Mouse (Mus musculus) CH12.LX (cell line): ENCODE measurements at regions not wholly inside any gene's neighbourhood (a gene's known extent, or its start where the extent isn't known, plus 50 kb on each side); places are given as distances from the start of the nearest gene placed in this dataset.

Source experiments
- DNase-seq: peaks from one replicate; pipeline ENCODE4 v3.0.0-alpha.2; 2013; ENCODE audit errors: extremely low read depth
- H3K27ac ChIP-seq: 2 replicates; pipeline ENCODE4 v1.5.1; 2012; ENCODE audit warnings: low read depth, mild to moderate bottlenecking, control low read depth, moderate library complexity; ENCODE audit not compliant: insufficient read depth
- H3K27me3 ChIP-seq: replicated peaks from 2 replicates; pipeline ENCODE3; 2012; ENCODE audit warnings: inconsistent platforms
- H3K36me3 ChIP-seq, 2 experiments: replicated peaks in 1 of 2; 2 replicates each; pipeline versions ENCODE3 to v1.6.1; 2012; ENCODE audit warnings: inconsistent platforms in 1 of 2, low read length in 1 of 2, mild to moderate bottlenecking in 1 of 2, mixed read lengths in 1 of 2, moderate library complexity in 1 of 2; ENCODE audit not compliant: control insufficient read depth in 1 of 2, insufficient read depth in 1 of 2
- H3K4me1 ChIP-seq, 2 experiments: 2 replicates each; pipeline ENCODE4 v1.6.1; 2012; ENCODE audit warnings: inconsistent platforms in 1 of 2, moderate library complexity in 1 of 2; ENCODE audit not compliant: insufficient read depth in 2 of 2, control insufficient read depth in 1 of 2
- H3K4me2 ChIP-seq: 2 replicates; pipeline ENCODE4 v1.6.1; 2012; ENCODE audit warnings: low read depth, mild to moderate bottlenecking, control low read depth; ENCODE audit not compliant: poor library complexity, insufficient read depth, severe bottlenecking
- H3K4me3 ChIP-seq, 3 experiments: fragments of 150-350 bp in 1 of 3; sonication (generic) in 1 of 3; replicated peaks in 1 of 3; 2 replicates each; pipeline versions ENCODE3 to v1.5.1; 2011 to 2012; ENCODE audit warnings: low read depth in 2 of 3, low read length in 2 of 3, mild to moderate bottlenecking in 2 of 3, moderate library complexity in 2 of 3, control low read depth in 1 of 3, improper control_type of control experiment in 1 of 3, inconsistent platforms in 1 of 3, mixed read lengths in 1 of 3; ENCODE audit not compliant: poor library complexity in 1 of 3
- H3K79me2 ChIP-seq: replicated peaks from 2 replicates; pipeline ENCODE4 v1.6.1; 2012; ENCODE audit warnings: mild to moderate bottlenecking, moderate library complexity; ENCODE audit not compliant: control insufficient read depth, poor library complexity, insufficient read depth, severe bottlenecking; ENCODE audit errors: extremely low read depth
- H3K9ac ChIP-seq: 2 replicates; pipeline ENCODE4 v1.6.1; 2012; ENCODE audit warnings: low read depth, mild to moderate bottlenecking, control low read depth, moderate library complexity; ENCODE audit not compliant: insufficient read depth
- H3K9me3 ChIP-seq: replicated peaks from 2 replicates; pipeline ENCODE3; 2012; ENCODE audit warnings: low read length, inconsistent platforms, mixed read lengths
- BHLHE40 ChIP-seq: IDR thresholded peaks from 2 replicates; pipeline ENCODE4 v1.6.1; 2011; ENCODE audit warnings: mild to moderate bottlenecking, low read depth, low read length, improper control_type of control experiment
- CHD1 ChIP-seq: IDR thresholded peaks from 2 replicates; pipeline ENCODE4 v1.6.1; 2012; ENCODE audit warnings: low read depth, low read length, improper control_type of control experiment, inconsistent platforms
- CHD2 ChIP-seq: IDR thresholded peaks from 2 replicates; pipeline ENCODE4 v1.6.1; 2011; ENCODE audit warnings: low read length, improper control_type of control experiment
- CTCF ChIP-seq, 2 experiments: IDR thresholded peaks in 1 of 2; conservative IDR thresholded peaks in 1 of 2; 2 replicates each; pipeline ENCODE4 v1.5.1; 2011 to 2012; ENCODE audit warnings: low read depth in 2 of 2, low read length in 2 of 2, improper control_type of control experiment in 1 of 2, inconsistent platforms in 1 of 2, mild to moderate bottlenecking in 1 of 2, moderate library complexity in 1 of 2
- ELF1 ChIP-seq: IDR thresholded peaks from 2 replicates; pipeline ENCODE4 v1.6.1; 2014; ENCODE audit warnings: low read depth, mild to moderate bottlenecking, inconsistent platforms, low read length, improper control_type of control experiment
- GABPA ChIP-seq: IDR thresholded peaks from 2 replicates; pipeline ENCODE4 v1.6.1; 2012; ENCODE audit warnings: low read depth, low read length, improper control_type of control experiment, inconsistent platforms; ENCODE audit not compliant: insufficient replicate concordance
- IRF4 ChIP-seq: IDR thresholded peaks from 2 replicates; pipeline ENCODE4 v1.6.1; 2014; ENCODE audit warnings: low read depth, mild to moderate bottlenecking, inconsistent platforms, low read length, improper control_type of control experiment
- JUN ChIP-seq: IDR thresholded peaks from 2 replicates; pipeline ENCODE4 v1.6.1; 2011; ENCODE audit warnings: low read depth, mild to moderate bottlenecking, low read length, improper control_type of control experiment, moderate library complexity; ENCODE audit not compliant: insufficient read depth
- MAFK ChIP-seq: IDR thresholded peaks from 2 replicates; pipeline ENCODE4 v1.6.1; 2011; ENCODE audit warnings: low read length, improper control_type of control experiment; ENCODE audit not compliant: insufficient replicate concordance
- MAX ChIP-seq: IDR thresholded peaks from 2 replicates; pipeline ENCODE4 v1.6.1; 2011; ENCODE audit warnings: low read length, improper control_type of control experiment
- MAZ ChIP-seq: IDR thresholded peaks from 2 replicates; pipeline ENCODE4 v1.6.1; 2012; ENCODE audit warnings: low read depth, mild to moderate bottlenecking, inconsistent platforms, low read length, improper control_type of control experiment, moderate library complexity
- MYC ChIP-seq: IDR thresholded peaks from 2 replicates; pipeline ENCODE4 v1.6.1; 2011; ENCODE audit warnings: low read depth, mild to moderate bottlenecking, improper control_type of control experiment, low read length
- NELFE ChIP-seq: IDR thresholded peaks from 2 replicates; pipeline ENCODE4 v1.6.1; 2011; ENCODE audit warnings: low read depth, low read length, improper control_type of control experiment
- NRF1 ChIP-seq: IDR thresholded peaks from 2 replicates; pipeline ENCODE4 v1.6.1; 2014; ENCODE audit warnings: low read depth, mild to moderate bottlenecking, inconsistent platforms, low read length, improper control_type of control experiment, moderate library complexity
- PAX5 ChIP-seq: IDR thresholded peaks from 2 replicates; pipeline ENCODE4 v1.6.1; 2012; ENCODE audit warnings: low read length, inconsistent platforms, mixed read lengths
- POLR2A ChIP-seq: IDR thresholded peaks from 2 replicates; pipeline ENCODE4 v1.6.1; 2011; ENCODE audit warnings: low read depth, mild to moderate bottlenecking, improper control_type of control experiment, low read length
- TCF12 ChIP-seq: IDR thresholded peaks from 2 replicates; pipeline ENCODE4 v1.6.1; 2014; ENCODE audit warnings: low read depth, mild to moderate bottlenecking, inconsistent platforms, low read length, improper control_type of control experiment
- UBTF ChIP-seq: IDR thresholded peaks from 2 replicates; pipeline ENCODE4 v1.6.1; 2012; ENCODE audit warnings: low read depth, mild to moderate bottlenecking, inconsistent platforms, low read length, improper control_type of control experiment, moderate library complexity
- USF1 ChIP-seq: IDR thresholded peaks from 2 replicates; pipeline ENCODE4 v1.6.1; 2014; ENCODE audit warnings: low read depth, mild to moderate bottlenecking, inconsistent platforms, low read length, improper control_type of control experiment
- dilution Hi-C: fragments of 300-500 bp; cut with MboI; formaldehyde crosslinking; loops from 2 replicates; pipeline ENCODE4 v1.14.3; 2020; ENCODE audit warnings: low sequenced_read_pairs; ENCODE audit not compliant: extremely low pct_unique_long_range_greater_than_20kb, extremely low pct_ligation_motif_present
- in situ Hi-C: fragments of 300-500 bp; cut with MboI; formaldehyde crosslinking; loops from 3 replicates; pipeline ENCODE4 v1.14.3; 2019; ENCODE audit warnings: low sequenced_read_pairs, low pct_ligation_motif_present, low pct_unique_long_range_greater_than_20kb, mixed read lengths

DNA sequence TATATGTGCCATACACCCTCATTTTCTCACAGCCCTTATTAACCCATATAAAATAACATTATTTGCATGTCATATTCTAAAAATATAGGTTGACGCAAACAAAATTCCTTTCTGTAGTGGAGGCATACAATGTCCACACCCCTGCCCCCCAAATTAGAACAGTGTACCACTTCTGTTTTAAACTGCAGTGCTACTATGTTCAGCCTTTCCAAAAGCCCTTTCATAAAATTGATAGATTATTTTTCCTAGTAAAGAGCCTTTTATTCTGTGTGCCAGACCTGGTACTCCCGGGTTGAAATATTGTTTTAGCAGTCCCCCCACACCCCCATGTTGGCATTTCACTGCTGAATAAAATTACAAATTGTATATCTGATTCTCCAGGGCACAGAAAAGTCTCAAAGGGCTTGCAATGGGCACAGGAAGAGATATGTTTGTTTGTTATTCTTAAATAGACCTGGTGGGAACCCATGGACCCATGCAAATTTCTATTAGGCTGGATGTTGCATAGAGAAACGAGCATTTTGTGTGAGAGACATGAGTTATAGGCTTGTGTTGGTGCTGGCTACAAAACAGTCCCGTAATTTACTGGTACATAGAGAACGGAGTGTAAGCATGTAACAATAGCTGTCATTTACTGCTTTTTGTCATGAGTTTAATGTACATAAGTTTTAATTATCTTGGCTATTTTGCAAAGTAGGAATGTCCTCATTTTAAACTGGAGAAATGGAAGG, 192.4 kb upstream of the Tenm3 start (continued):
- TF ChIP-seq MAFK (no peak), CHD2 (no peak)

- no peak for TF ChIP-seq GABPA
- no peak for TF ChIP-seq MYC
- no peak for DNase-seq
- no peaks in the 10 kb centered on the region for H3K4me1 ChIP-seq
- peaks cover 50% of the 10 kb centered on the region for H3K9me3 ChIP-seq
- H3K27me3 ChIP-seq, result no peaks in the 10 kb centered on the region
- H3K27ac ChIP-seq, result no peak overlapping the region
- H3K4me2 ChIP-seq, result no peak overlapping the region
- no peak overlapping the region for H3K9ac ChIP-seq
- H3K4me3 ChIP-seq, result no peak overlapping the region
- H3K79me2 ChIP-seq, result no peaks in the 10 kb centered on the region
- dilution Hi-C loops, result no loop called here
- H3K36me3 ChIP-seq, result no peaks in the 10 kb centered on the region
- in situ Hi-C loops, result no loop called here
Measured at GRCm38 (mm10) chr8:49035519-49035918, 191.8 kb upstream of the Tenm3 start.

- no peak for DNase-seq
- no peak overlapping the region for H3K9ac ChIP-seq
- H3K4me3 ChIP-seq, result no peak overlapping the region
- no peaks in the 10 kb centered on the region for H3K36me3 ChIP-seq
- TF ChIP-seq ELF1, result no peak
- TF ChIP-seq MAZ, result no peak
- TF ChIP-seq CHD1, result no peak
- no peak for TF ChIP-seq UBTF
- TF ChIP-seq IRF4, result no peak
- no peak for TF ChIP-seq POLR2A
- TF ChIP-seq BHLHE40, result no peak
- TF ChIP-seq CHD2, result no peak
- no peak for TF ChIP-seq PAX5
- TF ChIP-seq MAX, result no peak
- TF ChIP-seq NRF1, result no peak
- no peak for TF ChIP-seq NELFE
- no peak for TF ChIP-seq JUN
- TF ChIP-seq USF1, result no peak
- no peak for TF ChIP-seq TCF12
- no peak for TF ChIP-seq CTCF (conservative IDR thresholded peaks at IDR 0.05 in 1 of 2, IDR thresholded peaks at IDR 0.05 in 1 of 2; ENCODE audit: low read depth in 2 of 2, low read length in 2 of 2)
- H3K9me3 ChIP-seq, result peaks cover 52% of the 10 kb centered on the region
- H3K4me2 ChIP-seq, result no peak overlapping the region
- no peaks in the 10 kb centered on the region for H3K27me3 ChIP-seq
- no peaks in the 10 kb centered on the region for H3K79me2 ChIP-seq
- in situ Hi-C loops, result no loop called here
- H3K27ac ChIP-seq, result no peak overlapping the region
- dilution Hi-C loops, result no loop called here
- no peaks in the 10 kb centered on the region for H3K4me1 ChIP-seq
Measured at GRCm38 (mm10) chr8:49030255-49030654, 186.5 kb upstream of the Tenm3 start.
